Mouse (Mus musculus) right cerebral cortex, adult 18-20 months (tissue): ENCODE data around the gene Arpc1a.
"Not testable (repeated sequence)": the region's sequence is repeated elsewhere in the genome, so short reads cannot be mapped to it uniquely, and the experiment has no call there.

Source experiments
- DNase-seq: peaks from one replicate; pipeline ENCODE4 v3.0.0; 2022; ENCODE audit warnings: mixed read lengths

Arpc1a gene

DNA sequence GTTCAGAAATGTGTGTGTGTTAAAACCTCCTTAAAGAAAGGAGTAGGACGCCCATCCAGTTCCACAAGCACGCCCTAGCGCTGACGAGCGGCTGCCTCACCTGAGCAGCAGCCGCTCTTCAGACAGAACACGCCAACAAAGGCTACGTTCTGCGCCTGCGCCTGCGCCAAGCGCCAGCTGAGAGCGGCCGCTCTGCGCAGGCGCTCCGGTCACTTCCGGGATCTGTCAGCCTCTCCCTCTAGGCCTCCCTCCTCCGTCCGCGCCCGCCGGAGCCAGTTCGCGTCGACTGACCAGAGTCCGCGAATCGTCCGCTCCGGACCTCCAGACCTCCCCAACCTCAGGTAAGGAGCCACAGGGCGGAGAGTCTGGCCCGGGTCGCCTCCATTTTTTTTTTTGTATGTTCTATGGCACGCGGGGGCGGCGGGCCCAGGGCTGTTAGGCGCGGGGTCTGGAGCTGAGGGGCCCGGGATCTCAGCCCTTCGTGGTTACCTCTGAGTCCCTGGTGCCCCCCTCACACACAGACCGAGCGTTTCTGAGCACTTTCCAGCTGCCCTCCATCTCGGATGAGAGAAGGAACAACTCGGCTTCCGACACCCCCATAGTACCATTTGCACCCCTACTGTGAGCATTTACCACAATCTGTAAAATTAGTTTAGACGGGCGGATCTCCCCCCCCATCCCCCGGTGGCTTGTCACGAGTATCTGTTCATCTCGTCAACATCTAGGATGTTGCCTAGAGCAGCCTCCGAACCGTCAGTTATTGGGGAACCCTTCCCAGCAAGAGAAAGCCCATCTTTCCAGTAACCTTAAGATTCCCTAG, at the start of gene Arpc1a, which contains the start of gene Kpna7:
Arpc1a (plus strand) TSS at position 199 of the 820 bp plus-strand sequence.
Kpna7 (minus strand) TSS at position 399 of the 820 bp plus-strand sequence.
- peak; percentile 93 for DNase-seq

DNA sequence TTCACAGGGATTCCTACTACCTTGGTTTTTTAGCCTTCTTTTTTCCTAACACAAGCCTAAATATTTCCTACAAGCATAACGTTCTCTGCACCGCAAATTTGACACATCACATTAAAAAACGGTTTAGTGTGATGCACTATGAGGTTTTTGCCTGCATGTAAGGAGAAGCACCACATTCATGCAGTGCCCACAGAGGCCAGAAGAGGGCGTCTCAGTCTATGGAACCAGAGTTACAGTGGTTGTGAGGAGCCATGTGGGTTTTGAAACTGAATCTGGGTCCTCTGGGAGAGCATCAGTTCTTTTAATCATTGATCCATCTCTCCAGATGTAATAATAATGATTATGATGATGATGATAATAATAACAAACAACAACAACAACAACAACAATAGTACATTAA, 42.0 kb upstream of the Arpc1a start:
- DNase-seq, result no peak

DNA sequence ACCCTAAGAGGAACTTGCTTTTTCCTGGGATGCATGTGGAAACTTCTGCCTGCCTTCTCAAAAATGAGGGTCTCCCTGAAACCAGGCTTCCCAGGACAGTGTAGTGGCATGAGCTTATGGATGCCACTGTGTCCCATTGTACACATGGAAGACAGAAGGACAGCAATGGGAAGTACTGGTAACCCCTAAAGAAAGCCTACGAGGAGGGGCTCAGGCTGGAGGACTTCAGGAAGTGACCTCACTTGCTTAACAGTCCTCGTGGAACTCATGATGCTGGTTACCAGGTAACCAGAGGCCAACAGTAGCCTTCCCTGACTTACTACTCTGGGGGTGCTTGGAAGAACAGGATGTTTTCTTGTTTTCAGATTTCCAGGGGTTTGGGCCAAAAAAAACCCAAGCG, 40.9 kb upstream of the Arpc1a start, which contains the start of gene 1700018F24Rik:
1700018F24Rik (plus strand) TSS at position 301 of the 400 bp plus-strand sequence.
- not testable (repeated sequence) for DNase-seq

DNA sequence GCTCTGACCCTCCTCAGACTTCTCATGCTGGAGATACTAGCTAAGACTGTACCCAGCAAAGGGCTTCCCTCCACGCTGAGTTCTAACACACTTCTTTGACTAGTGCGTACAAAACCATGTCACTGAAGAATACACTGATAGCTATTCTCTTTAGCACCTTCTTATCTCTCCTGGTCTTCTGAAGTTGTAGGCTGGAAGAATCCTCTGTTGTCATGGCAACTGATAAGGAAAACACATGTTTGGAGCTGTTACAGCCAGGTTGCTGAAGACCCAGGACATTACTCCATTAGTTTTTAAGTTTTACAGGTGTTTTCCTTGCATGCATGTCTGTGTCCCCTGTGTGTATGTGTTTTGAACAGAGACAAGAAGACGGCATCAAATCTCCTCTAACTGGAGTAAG, 29.4 kb upstream of the Arpc1a start:
- not testable (repeated sequence) for DNase-seq

DNA sequence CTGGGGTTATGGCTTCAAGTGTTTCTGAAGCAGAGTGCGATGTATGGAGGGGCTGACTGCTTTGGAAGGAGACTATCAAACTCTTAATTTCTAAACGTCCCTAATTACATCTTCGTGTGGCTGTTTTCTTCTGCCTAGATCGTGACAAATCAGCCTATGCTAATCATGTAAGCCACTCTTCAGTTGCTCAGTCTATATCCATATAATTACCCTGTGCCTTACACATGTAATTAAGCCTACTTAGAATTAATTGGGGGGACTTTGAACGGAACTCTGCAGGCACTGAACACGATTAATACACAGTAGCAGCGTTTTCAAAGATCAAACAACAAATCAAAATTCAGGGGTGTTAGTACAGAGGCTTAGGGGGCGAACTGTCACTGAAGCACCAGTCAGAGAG, 25.7 kb upstream of the Arpc1a start:
- DNase-seq, result no peak

DNA sequence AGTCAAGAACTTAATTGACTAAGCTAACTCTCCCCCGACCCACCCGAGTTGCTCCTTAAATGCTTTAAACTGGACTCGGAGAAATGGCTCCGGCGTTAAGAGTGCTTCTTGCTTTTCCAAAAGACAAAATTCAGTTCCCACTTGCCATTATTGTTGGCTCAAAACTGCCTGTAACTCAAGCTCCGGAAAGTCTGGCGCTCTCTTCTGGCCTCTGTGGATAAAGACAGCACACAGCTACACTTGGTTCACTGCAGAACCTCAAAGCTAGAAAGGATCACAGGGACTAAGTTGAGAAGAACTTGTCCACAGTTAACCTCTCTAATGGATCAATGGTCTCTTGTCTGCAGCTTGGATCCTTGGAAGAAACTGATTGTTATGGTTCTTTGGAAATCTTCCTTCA, 24.9 kb upstream of the Arpc1a start:
- DNase-seq, result no peak

DNA sequence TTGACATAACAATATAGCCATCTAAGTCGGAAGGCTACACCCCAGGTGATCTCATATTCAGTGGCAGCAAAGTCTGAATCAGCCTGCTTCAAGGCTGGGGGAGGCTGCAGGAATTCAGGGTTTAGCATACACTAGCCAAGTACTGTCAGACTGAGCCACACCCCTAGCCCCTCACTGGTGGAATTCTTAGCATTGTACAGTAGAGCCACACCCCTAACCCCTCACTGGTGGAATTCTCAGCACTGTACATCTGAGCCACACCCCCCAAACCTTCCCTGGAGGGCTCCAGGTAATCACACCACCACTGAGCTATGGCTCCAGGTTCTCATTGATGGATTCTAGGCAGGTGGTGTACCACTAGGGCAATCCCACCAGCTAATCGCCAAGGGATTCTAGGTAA, 24.1 kb upstream of the Arpc1a start:
- no peak for DNase-seq

DNA sequence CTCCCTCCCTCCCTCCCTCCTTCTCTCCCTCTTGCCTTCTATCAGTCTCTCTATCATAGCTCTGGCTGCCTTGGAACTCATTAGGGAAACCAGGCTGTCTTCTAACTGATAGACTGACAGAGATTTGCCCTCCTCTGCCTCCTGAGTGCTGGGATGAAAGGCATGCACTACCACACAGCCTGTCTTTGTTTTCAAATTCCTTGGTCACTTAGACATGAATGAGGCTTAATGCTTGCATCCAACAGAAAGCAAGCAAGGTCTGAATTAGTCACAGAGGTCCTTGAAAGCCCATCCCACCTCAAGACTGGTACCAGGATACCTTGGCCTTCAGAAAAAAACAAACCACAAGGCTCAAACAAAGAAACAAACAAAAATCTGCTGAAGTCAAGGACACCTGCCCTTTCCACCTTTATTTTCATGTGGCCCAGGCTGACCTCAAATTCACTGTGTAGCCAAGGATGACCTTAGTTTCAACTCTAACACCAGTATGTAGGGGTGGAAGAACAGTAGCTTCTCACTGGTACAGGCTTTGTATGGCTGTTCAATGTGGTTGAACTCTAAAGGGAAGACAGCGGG, 18.8 kb upstream of the Arpc1a start:
- no peak for DNase-seq

DNA sequence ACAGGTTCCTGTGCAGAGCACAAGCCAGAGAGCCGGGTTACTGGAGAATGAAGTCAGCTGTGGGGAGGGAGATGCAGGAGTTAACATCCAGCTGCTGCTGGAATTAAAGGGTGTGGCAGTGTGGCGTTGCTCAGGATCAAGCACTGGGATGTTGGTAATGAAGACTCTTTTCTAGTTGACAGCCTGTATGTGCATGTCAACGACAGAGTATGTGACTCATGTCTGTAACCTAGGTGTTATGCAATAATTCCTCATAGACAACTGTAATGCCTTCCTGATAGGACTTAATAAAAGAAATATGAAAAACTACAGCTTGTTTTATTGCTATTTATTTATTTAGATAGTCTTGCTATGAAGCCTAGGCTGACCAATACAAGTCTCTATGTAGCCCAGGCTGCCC, 14.8 kb upstream of the Arpc1a start:
- no peak for DNase-seq

DNA sequence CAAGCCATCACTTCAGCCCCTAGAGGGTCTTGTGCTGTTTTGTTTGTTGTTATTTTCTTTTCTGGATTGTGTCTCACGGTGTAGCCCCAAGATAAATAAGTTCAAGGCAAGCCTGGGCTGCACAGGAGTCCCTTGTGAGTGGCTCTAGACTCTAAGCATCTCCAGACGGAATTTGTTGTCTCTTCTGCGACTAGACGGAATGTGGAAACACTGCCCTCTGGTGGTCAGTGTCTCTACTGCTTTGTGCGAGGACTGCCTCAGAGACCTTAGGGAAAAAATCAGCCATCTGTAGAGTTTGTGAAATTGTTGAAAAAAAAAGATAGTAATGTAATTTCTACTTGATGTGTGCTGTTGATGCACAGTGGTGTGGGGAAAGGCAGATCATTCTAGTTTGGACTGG, 13.9 kb upstream of the Arpc1a start:
- DNase-seq, result peak; percentile 68

DNA sequence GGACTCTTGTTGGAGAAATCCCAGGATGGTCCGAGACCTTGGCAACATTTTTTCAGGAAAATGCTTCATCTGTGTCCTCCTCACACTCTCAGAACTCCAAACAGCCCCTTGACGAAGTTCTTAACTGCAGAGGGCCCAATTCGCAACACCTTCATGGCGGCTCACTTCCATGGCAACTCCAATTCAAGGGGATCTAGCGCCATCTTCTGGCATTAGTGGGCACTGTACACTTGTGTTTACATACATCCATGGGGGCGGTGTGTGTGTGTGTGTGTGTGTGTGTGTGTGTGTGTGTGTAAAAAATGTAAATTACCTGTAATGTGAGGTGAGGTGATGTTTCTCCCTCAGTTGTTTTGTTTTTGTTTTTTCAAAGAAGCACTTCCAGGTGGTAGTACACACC, 12.3 kb upstream of the Arpc1a start:
- DNase-seq, result no peak

DNA sequence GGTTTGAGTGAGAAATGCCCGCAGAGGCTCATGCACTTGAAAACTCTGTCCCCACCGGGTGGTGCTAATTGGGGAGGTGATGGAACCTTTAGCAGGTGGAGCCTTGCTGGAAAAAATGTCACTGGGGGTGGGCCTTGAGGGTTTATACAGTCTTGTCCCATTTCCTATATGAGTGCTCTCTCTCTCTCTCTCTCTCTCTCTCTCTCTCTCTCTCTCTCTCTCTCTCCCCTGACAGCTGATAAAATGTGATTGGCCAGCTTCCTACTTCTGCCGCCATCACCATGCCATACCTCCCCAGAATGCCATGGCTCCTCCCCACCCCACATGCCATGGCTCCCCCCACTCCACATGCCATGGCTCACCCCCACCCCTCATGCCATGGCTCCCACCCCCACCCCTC, 8.5 kb upstream of the Arpc1a start:
- DNase-seq, result no peak

DNA sequence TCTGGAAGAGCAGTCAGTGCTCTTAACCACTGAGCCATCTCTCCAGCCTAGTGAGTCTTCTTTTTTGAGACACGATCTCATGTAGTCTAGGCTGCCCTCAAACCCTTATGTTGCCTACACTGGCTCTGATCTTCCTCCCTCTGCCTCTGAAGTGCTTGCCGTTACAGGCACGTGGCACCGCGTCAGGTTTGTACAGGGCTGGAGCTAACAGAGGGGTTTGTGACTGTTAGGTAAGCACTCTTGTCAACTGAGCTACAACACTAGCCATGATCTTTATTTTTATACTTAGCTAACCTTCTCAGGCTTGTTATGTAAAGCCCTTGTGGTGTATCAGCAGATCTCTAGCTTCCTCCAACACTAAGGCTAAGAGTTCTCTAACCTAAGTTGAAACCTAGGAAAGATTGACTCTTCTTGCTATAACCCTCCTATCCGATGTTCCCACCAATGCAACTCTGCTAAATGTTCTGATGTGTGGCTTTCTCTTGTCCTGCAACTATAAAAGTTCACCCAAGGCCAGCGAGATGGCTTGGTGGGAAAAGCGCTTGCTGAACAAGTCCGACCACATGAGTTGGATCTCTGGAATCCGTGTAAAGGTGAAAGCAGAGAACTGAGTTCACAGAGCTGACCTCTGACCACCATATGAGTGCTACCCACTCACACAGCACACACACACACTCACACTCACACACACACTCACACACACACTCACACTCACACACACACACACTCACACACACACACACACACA, 1.6 kb upstream of the Arpc1a start:
- no peak for DNase-seq

DNA sequence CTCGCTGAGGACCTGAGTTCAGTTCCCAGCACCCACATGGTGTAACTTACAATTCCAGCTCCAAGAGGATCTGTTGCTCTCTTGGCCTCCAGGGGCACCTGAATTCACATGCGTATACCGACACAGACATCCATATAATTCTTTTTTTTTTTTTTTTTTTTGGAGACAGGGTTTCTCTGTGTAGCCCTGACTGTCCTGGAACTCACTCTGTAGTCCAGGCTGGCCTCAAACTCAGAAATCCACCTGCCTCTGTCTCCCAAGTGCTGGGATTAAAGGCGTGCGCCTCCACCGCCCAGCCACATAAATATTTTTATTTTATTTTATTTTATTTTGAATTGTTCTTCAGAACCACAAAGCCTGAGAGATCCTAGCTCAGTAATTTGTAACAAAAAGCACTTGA, 429 bp upstream of the Arpc1a start:
- not testable (repeated sequence) for DNase-seq

DNA sequence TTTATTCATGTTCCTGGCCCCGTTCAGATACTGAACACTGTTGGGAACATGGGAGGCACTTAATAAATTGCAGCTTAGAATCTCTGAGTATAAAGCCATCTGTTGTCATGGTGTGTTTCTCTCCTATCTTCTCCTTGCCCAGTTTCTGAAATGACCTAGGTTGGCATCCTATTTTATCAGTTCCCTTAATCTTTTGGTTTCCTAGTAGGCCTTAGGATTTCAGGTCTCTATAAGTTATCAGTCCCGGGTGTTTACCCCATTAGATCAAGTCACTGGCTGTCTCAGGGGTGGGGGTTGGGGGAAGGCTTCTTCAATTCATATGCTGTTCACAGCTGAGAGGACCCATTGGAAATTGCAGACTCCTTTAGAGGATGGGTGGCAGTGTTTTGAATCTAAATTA, 1.2 kb downstream of the Arpc1a start:
- DNase-seq, result no peak

DNA sequence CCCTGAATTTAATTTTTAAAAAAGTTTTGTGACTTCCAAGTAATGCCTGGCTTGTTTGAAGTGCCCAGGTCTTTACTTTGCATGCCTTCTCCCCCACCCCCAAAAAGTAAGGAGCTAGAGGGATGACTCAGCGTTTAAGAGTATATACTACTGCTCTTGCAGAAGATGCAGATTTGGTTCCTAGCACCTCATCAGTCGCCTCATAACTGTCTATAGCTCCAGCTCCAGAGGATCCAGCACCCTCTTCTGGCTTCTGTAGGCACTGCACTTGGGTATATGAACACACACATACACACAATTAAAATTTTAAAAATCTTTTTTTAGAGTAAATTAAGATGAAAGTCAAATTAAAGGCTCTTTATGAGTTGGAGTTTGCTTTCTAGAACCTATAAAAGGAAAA, 4.6 kb downstream of the Arpc1a start:
- DNase-seq, result no peak

DNA sequence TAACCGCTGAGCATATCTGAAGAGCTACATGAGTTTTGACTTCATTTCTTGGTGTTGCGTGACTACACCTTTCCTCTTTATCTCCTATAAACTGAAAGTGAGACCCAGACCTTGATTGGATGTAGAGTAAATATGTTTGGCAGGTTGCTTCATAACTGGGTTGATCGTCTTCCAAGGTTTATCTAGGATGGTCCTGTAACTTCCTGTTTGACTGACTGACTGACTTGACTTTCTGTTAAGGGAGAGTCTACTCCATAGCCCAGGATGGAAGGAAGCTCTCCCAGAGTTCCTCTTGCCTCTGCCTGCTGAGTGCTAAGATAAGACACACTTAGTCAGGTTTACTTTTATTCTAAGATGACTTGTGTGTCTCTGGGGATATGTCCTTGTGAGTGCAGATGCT, 6.2 kb downstream of the Arpc1a start:
- DNase-seq, result no peak

DNA sequence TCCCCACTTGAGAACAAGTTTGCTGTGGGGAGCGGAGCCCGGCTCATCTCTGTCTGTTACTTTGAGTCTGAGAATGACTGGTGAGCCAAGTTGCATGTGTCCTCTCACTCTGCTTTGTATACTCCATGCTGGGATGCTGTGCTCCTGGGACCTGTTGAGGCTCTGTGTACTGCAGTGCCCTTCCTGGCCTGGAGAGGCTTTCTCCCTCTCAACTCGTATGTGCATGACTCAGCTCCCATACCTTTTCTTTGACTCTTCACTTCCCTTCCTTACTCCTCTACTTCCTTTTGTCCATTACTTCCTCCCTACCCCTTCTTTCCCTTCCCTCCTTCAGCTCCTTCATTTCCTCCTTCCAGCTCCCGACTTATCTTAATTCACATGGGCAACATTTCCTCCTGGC, 12.6 kb downstream of the Arpc1a start:
- DNase-seq, result no peak

DNA sequence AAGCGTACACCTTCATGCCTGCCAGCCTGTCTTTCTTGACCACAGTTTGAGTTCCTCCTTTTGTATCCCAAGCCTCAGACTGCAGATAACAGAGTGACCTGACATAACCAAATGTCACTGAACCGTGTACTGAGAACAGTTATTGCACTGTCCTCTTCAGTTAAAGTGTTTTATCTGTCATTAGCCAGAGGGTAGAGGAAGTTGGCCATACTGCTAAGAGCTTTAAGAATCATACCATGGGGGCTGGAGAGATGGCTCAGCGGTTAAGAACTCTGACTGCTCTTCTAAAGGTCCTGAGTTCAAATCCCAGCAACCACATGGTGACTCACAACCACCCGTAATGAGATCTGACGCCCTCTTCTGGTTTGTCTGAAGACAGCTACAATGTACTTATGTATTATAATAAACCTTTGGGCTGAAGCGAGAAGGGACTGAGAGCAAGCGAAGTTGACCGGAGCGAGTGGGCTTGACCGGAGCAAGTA, 14.8 kb downstream of the Arpc1a start:
- DNase-seq, result no peak

DNA sequence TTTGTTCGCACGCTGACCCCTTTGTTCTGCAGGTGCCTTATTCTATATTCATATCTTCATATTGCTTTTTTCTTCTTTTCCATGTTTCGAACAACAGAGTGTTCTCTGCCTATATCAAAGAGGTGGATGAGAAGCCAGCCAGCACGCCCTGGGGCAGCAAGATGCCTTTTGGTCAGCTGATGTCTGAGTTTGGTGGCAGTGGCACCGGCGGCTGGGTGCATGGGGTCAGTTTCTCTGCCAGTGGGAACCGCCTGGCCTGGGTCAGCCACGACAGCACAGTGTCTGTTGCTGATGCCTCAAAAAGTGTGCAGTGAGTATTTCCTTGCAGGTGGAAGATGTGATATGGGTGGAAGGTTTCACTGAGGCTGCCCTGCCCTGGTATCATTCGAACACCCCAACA, 17.3 kb downstream of the Arpc1a start:
- DNase-seq, result no peak

DNA sequence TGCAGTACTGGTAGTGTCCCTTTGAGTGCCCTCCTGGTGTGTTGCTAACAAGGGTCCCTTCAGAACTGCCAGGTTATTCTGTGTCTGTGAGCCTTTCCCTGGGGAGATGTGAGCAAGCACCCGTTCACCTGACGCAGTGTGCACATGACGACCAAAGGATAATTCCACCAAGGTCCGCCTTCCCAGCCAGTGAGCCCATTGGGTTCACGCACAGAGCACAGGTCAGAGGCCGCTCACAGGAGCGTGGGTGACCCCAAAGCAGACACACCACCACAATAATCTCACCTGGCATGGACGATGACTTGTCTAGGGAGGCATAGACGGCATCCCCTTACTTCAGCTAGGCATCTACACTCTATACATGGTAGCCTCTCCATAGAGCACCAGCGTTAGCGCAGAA, 17.8 kb downstream of the Arpc1a start:
- DNase-seq, result not testable (repeated sequence)

DNA sequence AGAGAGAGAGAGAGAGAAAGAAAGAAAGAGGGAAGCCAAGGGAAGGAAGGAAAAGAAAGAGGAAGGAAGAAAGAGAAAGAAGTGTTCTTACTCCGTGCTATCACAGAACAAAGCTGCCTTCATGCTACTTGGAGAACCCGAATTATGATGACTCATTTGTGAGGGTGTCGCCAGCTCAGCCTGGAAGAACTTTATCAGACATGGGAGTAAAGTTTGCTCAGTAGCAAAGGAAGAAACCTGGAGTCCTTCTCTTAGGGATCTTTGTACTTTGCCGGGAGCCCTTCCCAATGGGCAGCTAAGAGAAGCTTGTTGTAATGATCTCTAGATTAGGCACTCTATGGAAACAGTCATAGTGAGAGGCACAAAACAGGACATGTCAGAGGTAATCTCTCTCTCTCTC, 19.1 kb downstream of the Arpc1a start:
- no peak for DNase-seq

DNA sequence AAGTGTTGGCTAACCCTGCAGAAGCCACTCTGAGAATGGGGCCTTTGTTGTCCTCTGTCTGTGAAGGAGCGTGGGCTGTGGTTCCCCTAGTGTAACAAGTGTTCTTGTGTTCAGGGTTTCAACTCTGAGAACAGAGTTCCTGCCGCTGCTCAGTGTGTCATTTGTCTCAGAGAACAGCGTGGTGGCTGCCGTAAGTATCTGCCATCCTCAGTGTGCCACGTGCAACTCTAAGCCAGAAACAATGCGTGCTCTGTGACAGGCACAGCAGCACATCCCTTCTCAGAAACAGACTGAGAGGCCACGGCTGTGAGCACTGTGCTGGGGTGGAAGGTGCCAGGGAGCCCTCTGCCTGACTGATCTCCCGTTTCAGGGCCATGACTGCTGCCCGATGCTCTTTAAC, 20.7 kb downstream of the Arpc1a start:
- peak; percentile 69 for DNase-seq
